Mouse (Mus musculus) CH12.LX (cell line): ENCODE data around the gene Bcl2a1d.
"Not testable (repeated sequence)": the region's sequence is repeated elsewhere in the genome, so short reads cannot be mapped to it uniquely, and the experiment has no call there.

Experiments used
- ELF1 ChIP-seq: IDR thresholded peaks from 2 replicates; pipeline ENCODE4 v1.6.1; 2014; ENCODE audit warnings: low read depth, mild to moderate bottlenecking, inconsistent platforms, low read length, improper control_type of control experiment
- MAFK ChIP-seq: IDR thresholded peaks from 2 replicates; pipeline ENCODE4 v1.6.1; 2011; ENCODE audit warnings: low read length, improper control_type of control experiment; ENCODE audit not compliant: insufficient replicate concordance
- MXI1 ChIP-seq: IDR thresholded peaks from 2 replicates; pipeline ENCODE4 v1.6.1; 2011; ENCODE audit warnings: mild to moderate bottlenecking, low read depth, low read length, improper control_type of control experiment
- MYC ChIP-seq: IDR thresholded peaks from 2 replicates; pipeline ENCODE4 v1.6.1; 2011; ENCODE audit warnings: low read depth, mild to moderate bottlenecking, improper control_type of control experiment, low read length
- POLR2A ChIP-seq: IDR thresholded peaks from 2 replicates; pipeline ENCODE4 v1.6.1; 2011; ENCODE audit warnings: low read depth, mild to moderate bottlenecking, improper control_type of control experiment, low read length
- POLR2AphosphoS2 ChIP-seq: IDR thresholded peaks from 2 replicates; pipeline ENCODE4 v1.6.1; 2011; ENCODE audit warnings: low read depth, low read length, improper control_type of control experiment

DNA sequence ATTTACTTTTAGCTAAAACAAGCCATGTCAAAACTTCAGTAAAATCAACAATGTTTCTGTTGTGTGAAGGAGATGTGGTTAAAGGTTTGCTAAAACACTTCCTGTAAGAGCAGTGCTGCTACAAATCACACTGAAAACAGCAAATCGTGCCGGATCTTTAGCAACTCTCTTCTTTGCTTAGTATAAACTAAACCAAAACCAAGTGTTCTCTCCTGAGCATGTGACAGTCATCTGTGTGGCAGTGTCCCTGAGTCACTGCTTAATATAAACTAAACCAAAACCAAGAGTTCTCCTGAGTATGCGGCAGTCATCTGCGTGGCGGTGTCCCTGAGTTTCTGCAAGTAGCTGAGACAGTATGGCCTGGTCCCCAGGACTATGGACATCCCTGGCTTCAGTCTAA lies 21.9 kb downstream of the Bcl2a1d start:
- not testable (repeated sequence) for TF ChIP-seq MYC, ELF1, MXI1, MAFK, POLR2AphosphoS2, POLR2A
